Mouse (Mus musculus): ENCODE measurements around the gene Ccdc191. TPM values are rescaled to one million over a fixed set of nuclear protein-coding genes. Genes with fewer than 3 reads are reported as not detected.
A peak's percentile ranks its signal among the peaks of the same experiment; 100 is the strongest.

The Ccdc191 gene
- total RNA-seq, 2 experiments from 2014 or later: 4.6 to 5.8 TPM

GRCm38 (mm10) chr16:43930577-43930976 is 41.0 kb downstream of the Ccdc191 start:
- no peak for ATAC-seq (ENCODE audit: poor library complexity, severe bottlenecking)

GRCm38 (mm10) chr16:43931502-43931901 is 41.9 kb downstream of the Ccdc191 start:
- no peak for ATAC-seq (ENCODE audit: poor library complexity, severe bottlenecking)

GRCm38 (mm10) chr16:43932319-43932718 is 42.7 kb downstream of the Ccdc191 start:
- ATAC-seq (ENCODE audit: poor library complexity, severe bottlenecking): no peak

GRCm38 (mm10) chr16:43933041-43933440 is 43.4 kb downstream of the Ccdc191 start:
- ATAC-seq (ENCODE audit: poor library complexity, severe bottlenecking): no peak

- ATAC-seq (ENCODE audit: poor library complexity, severe bottlenecking): no peak
Measured at GRCm38 (mm10) chr16:43934856-43935255, 45.3 kb downstream of the Ccdc191 start.

- no peak for ATAC-seq (ENCODE audit: poor library complexity, severe bottlenecking)
Measured at GRCm38 (mm10) chr16:43935367-43935766, 45.8 kb downstream of the Ccdc191 start.

- ATAC-seq (ENCODE audit: poor library complexity, severe bottlenecking): no peak
Measured at GRCm38 (mm10) chr16:43935892-43936291, 46.3 kb downstream of the Ccdc191 start.

GRCm38 (mm10) chr16:43940846-43941245 is 51.2 kb downstream of the Ccdc191 start:
- ATAC-seq (ENCODE audit: poor library complexity, severe bottlenecking): no peak

- no peak for ATAC-seq (ENCODE audit: poor library complexity, severe bottlenecking)
Measured at GRCm38 (mm10) chr16:43945351-43945750, 55.8 kb downstream of the Ccdc191 start.

GRCm38 (mm10) chr16:43945869-43946268 is 56.3 kb downstream of the Ccdc191 start:
- no peak for ATAC-seq (ENCODE audit: poor library complexity, severe bottlenecking)

- peak; percentile 95 for ATAC-seq (ENCODE audit: poor library complexity, severe bottlenecking)
Measured at GRCm38 (mm10) chr16:43951591-43951990, 62.0 kb downstream of the Ccdc191 start.

GRCm38 (mm10) chr16:43954913-43955312 is 65.3 kb downstream of the Ccdc191 start:
- ATAC-seq (ENCODE audit: poor library complexity, severe bottlenecking): 0 out of 2 replicates have a peak, but pooled peaks have one; percentile 9

GRCm38 (mm10) chr16:43958038-43958437 is 68.4 kb downstream of the Ccdc191 start:
- no peak for ATAC-seq (ENCODE audit: poor library complexity, severe bottlenecking)

GRCm38 (mm10) chr16:43963291-43963690 is 73.7 kb downstream of the Ccdc191 start:
- no peak for ATAC-seq (ENCODE audit: poor library complexity, severe bottlenecking)

GRCm38 (mm10) chr16:43963780-43964179 is 74.2 kb downstream of the Ccdc191 start:
- ATAC-seq (ENCODE audit: poor library complexity, severe bottlenecking): no peak

- peak; percentile 81 for ATAC-seq (ENCODE audit: poor library complexity, severe bottlenecking)
Measured at GRCm38 (mm10) chr16:43965781-43966389, 76.3 kb downstream of the Ccdc191 start.

- ATAC-seq (ENCODE audit: poor library complexity, severe bottlenecking): no peak
Measured at GRCm38 (mm10) chr16:43970426-43970825, 80.8 kb downstream of the Ccdc191 start.

- ATAC-seq (ENCODE audit: poor library complexity, severe bottlenecking): no peak
Measured at GRCm38 (mm10) chr16:43971189-43971588, 81.6 kb downstream of the Ccdc191 start.

GRCm38 (mm10) chr16:43971741-43972140 is 82.1 kb downstream of the Ccdc191 start:
- no peak for ATAC-seq (ENCODE audit: poor library complexity, severe bottlenecking)

GRCm38 (mm10) chr16:43972391-43972790 is 82.8 kb downstream of the Ccdc191 start:
- ATAC-seq (ENCODE audit: poor library complexity, severe bottlenecking): no peak

GRCm38 (mm10) chr16:43973147-43973546 is 83.5 kb downstream of the Ccdc191 start:
- ATAC-seq (ENCODE audit: poor library complexity, severe bottlenecking): no peak

- ATAC-seq (ENCODE audit: poor library complexity, severe bottlenecking): no peak
Measured at GRCm38 (mm10) chr16:43973606-43974220, 84.1 kb downstream of the Ccdc191 start.

GRCm38 (mm10) chr16:43979010-43979327 is 89.4 kb downstream of the Ccdc191 start:
- no peak for ATAC-seq (ENCODE audit: poor library complexity, severe bottlenecking)
